Mouse (Mus musculus) right cerebral cortex, postnatal 36 days (tissue): ENCODE data around the gene Efcab10.

Experiments
- DNase-seq, 2 experiments: peaks; one replicate each; pipeline ENCODE4 v3.0.0; 2022; ENCODE audit warnings: low spot score in 2 of 2, mixed read lengths in 1 of 2

Efcab10 gene

DNA sequence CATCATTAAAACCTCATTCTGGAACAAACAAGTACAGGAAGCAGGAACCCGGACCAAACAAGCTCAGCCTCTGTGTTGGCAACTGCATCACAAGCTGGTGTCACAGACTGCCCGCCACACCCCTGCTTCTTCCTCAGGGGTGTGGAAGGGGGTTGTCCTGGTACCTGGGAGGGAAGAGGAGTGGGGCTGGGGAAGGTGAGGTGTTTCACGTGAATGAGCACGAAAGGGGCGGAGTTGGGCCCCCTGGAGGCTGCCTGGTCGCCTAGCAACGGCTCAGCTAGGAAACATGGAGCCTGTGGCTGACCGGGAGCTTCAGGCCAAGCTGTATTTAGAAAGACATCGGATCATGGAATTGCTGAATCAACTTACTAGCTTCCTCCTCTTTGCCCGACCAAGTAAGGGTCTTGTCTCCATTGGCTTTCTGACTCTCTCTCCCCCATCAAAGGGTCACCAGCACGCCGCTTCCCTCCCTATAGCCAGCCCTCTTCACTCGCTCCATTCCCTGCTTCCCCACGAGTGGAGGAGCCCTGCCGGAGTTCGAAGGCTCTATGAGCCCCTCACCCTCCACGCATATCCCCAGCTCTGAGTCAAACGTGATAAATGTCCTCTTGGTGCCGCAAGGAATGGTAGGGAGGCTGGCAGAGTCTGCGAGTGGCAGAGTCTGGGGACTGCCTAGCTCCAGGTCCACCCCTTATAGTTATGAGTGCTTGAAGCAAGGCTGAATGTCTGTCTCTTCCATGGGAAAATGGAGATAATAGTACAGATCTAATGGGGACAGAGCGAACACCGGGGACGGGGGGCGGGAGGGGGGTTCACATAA is at the start of gene Efcab10:
TSS of gene Efcab10 (plus strand) at position 51 of the 820 bp plus-strand sequence.
- DNase-seq = peak; percentile 46 to 48

- peak; percentile 32 to 43 for DNase-seq
These were observed 49.5 kb upstream of the Efcab10 start for GRCm38 (mm10) chr12:33344970-33345772.

DNA sequence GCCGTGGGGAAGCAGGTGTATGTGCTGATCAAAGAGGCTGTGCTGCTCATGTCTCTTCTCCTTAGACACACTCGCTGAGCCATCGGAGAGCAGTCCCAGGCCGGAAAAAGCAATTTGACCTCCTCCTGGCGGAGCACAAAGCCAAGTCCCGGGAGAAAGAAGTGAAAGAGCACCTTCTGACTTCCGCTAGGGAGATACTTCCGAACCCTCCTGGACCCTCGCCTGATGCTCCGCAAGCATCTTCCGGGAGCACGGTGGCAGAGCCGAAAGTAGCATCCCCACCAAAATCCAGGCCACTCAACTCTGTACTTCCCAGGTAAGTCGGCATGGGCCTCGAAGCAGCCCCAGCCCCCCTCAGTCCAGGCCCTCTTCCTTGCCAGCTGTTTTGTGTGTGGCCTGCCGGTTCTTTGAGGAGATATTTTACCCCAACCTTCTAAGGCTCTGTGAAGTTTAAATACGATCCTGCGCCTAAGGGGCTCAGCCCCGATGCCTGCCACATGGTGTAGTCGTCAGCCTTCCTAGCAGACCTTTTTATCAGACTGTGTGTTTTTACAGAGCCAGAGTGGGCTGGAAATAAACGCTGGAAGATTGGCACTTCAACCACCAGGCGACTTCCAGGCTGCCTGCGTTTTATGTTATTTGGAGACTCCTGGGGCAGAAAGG is 48.8 kb upstream of the Efcab10 start:
- no peak for DNase-seq

DNA sequence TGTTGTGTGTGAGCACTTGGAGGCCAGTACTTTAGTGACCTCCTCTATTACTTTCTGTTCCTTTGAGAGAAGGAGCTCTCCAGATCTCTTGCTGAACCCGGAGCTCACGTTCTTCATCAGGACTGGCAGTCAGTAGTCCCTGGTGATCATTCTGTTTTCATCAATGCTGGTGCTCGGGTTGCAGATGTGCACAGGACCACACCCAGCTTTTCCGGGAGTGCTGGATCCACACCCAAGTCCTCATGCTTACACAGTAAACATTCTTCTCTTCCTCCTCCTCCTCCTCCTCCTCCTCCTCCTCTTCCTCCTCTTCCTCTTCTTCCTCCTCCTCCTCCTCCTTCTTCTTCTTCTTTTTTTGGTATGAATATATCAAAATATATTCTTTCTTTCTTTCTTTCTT is 42.0 kb upstream of the Efcab10 start:
- DNase-seq = no peak

GRCm38 (mm10) chr12:33358345-33358744 is 36.3 kb upstream of the Efcab10 start:
- DNase-seq = no peak

GRCm38 (mm10) chr12:33359209-33359608 is 35.4 kb upstream of the Efcab10 start:
- no peak for DNase-seq

GRCm38 (mm10) chr12:33359878-33360482 is 34.7 kb upstream of the Efcab10 start:
- no peak for DNase-seq

DNA sequence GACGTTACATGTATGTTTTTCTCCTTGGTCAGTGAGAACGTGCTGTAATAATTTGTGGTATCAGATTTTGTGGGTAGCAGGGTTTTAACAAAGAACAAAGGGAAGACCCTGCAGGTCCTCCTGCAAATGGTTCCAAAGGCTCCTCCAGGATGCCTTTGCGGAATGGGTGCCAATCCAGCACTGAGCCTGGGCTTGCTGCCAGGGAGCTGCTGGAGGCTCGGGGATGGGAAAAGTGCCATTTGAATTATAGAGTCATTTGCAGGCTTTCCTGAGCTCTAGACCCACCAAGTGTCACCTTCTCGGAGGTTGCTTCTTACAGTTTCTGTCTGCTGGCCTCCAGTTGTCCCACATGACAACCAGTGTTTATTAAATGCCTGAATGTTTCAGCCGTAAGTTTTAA is 33.9 kb upstream of the Efcab10 start:
- DNase-seq = peak; percentile 66 to 67

DNA sequence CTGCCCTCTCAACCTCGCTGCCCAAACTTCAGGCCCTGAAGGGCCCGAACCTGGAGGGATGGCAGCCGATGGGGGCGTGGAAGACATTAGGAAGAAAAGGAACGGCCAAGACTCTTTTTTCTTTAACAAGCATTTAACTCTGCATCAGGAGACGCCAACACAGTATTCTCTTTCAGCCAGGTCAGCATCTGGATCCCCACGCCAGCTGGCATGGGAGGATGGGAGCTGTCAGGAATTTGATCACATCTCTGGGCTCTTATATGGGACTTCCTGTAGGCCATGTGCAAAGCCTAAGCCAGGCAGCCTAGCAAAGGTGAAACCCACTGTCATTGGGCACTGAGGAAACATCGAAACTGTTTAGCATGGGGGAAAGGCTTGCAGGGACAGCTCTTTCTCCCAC is 30.1 kb upstream of the Efcab10 start:
- no peak for DNase-seq

DNA sequence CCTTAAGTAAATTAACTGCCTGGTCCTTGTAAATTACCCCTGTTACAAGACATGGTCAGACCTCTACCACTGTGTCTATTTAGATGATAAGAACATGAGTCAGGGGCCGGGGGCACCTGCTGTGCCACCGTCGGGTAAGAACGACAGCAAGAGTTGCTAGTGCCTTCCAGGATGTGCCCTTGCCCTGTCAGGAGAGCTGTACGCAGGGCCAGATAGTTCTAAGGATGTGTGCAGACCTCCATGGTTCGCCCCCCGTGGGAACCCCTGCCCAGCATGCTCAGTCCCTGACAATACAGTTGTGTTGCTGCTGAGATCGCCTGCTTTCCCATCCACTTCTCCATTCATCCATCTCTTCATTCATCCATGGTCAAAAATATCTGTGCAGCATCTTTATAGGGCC is 29.5 kb upstream of the Efcab10 start:
- DNase-seq = no peak

GRCm38 (mm10) chr12:33369555-33369954 is 25.1 kb upstream of the Efcab10 start:
- DNase-seq = no peak

- DNase-seq = peak; percentile 51 to 56
These were observed 14.8 kb upstream of the Efcab10 start for GRCm38 (mm10) chr12:33379624-33380445.

DNA sequence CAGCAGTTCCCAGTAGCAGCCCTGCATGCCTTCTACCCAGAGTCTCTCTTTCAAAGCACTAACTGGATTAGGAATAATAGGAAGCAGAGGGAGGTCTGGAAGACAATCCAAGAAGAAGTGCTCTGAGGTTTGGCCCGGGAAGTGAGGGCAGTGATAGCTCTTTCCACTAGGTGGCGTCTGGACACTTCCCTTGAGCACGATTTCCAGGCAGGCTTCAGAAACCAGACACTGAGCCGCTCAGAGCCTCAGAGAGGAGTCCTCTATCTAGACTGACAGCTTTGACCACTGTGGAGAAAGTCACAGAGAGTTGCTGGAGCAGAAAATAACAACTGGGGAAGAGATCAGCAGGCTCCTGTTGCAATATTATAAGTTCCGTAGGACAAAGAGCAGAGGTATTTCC is 5.8 kb upstream of the Efcab10 start:
- peak; percentile 63 to 66 for DNase-seq

- DNase-seq = no peak
These were observed 3.7 kb upstream of the Efcab10 start for GRCm38 (mm10) chr12:33390844-33391560.

GRCm38 (mm10) chr12:33403265-33403693 is 8.6 kb downstream of the Efcab10 start:
- peak in 1 of 2 experiments; percentile 28 for DNase-seq

- no peak for DNase-seq
These were observed 10.3 kb downstream of the Efcab10 start for GRCm38 (mm10) chr12:33404996-33405395.

GRCm38 (mm10) chr12:33405398-33406026 is 10.9 kb downstream of the Efcab10 start:
- DNase-seq = no peak

DNA sequence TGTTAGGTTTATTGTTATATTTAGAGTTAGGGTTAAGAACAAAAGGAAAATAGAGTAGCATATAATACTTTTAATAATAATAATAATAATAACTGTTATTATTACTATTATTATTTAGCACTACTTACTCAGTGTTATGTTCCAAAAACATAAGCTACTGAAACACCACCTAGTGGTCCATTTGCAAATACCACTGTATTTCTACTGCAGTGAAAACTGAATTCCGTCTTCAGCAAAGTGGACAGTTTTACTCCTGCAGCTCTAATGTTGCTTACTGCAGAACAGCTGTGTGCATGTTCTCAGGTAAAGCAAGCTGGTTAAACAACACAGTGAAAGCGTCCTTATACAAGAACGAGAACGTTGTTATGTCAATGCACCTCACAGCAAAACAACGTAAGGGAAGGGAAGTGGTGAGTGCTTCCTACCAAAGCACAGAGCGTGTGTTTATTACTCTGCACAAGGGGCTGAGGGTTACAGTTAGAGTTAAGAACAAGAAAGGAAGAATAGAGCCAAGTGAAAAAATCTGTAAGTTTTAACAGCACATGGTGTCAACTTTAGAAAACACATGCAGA is 17.0 kb downstream of the Efcab10 start:
- no peak for DNase-seq

DNA sequence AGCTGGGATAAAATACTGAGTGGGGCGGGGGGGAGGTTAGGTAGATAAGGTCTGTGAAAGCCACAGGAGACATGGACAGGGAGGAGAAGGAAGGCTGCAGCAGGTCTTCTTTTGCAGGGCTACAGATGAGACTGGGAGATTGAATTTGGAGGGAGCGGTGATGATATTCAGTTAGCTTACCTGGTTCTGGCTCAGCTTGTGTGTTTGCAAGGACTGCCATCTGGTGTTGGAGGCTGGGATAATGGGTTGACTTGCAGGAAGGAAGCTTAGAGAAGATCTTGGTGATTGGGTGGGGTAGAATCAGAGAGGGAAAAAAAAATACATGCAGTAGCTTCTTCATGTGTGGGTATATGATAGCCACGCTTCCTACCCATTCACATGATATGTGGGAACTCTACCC is 29.7 kb downstream of the Efcab10 start:
- peak; percentile 45 to 50 for DNase-seq
